Mouse (Mus musculus) left cerebral cortex, postnatal 36 days (tissue): ENCODE results near the gene Ankrd24. TPM values are rescaled to one million over a fixed set of nuclear protein-coding genes. Genes with fewer than 3 reads are reported as not detected.
A peak's percentile ranks its signal among the peaks of the same experiment; 100 is the strongest.
"Not testable (repeated sequence)": the region's sequence is repeated elsewhere in the genome, so short reads cannot be mapped to it uniquely, and the experiment has no call there.

Experiments used
- DNase-seq, 2 experiments: peaks; one replicate each; pipeline ENCODE4 v3.0.0; 2021 to 2022; ENCODE audit warnings: low spot score in 2 of 2, mixed read lengths in 1 of 2
- intact Hi-C: fragments of 180-260 bp; cut with DNase I; formaldehyde crosslinking; loops from one replicate; pipeline ENCODE4 v1.15.1; 2025
- total RNA-seq, 2 experiments: library from RNA; stranded (reverse); gene quantifications; 2 replicates each; pipeline ENCODE4 v1.2.3; 2021

Ankrd24 gene
- total RNA-seq, 2 experiments from 2014 or later = 37.8 to 46.7 TPM

- DNase-seq = peak in 1 of 2 experiments; percentile 4
- intact Hi-C loops = no loop called here
Observed at GRCm38 (mm10) chr10:81641566-81641965, 13.2 kb downstream of the Ankrd24 start.

GRCm38 (mm10) chr10:81641978-81642647 is 13.8 kb downstream of the Ankrd24 start:
- intact Hi-C loops = no loop called here
- DNase-seq = peak in 1 of 2 experiments; percentile 8

- DNase-seq = no peak
- intact Hi-C loops = no loop called here
Observed at GRCm38 (mm10) chr10:81642648-81643448, 14.5 kb downstream of the Ankrd24 start.

- intact Hi-C loops = no loop called here
- DNase-seq = peak; percentile 95 to 96
Observed at GRCm38 (mm10) chr10:81643449-81644055, 15.2 kb downstream of the Ankrd24 start.

- intact Hi-C loops = no loop called here
- no peak for DNase-seq
Observed at GRCm38 (mm10) chr10:81644162-81644561, 15.8 kb downstream of the Ankrd24 start.

- peak in 1 of 2 experiments; percentile 6 for DNase-seq
- intact Hi-C loops = no loop called here
Observed at GRCm38 (mm10) chr10:81644716-81645115, 16.4 kb downstream of the Ankrd24 start.

GRCm38 (mm10) chr10:81645391-81645790 is 17.1 kb downstream of the Ankrd24 start:
- DNase-seq = no peak
- intact Hi-C loops = no loop called here

GRCm38 (mm10) chr10:81646015-81646555 is 17.7 kb downstream of the Ankrd24 start:
- intact Hi-C loops = no loop called here
- DNase-seq = no peak

- intact Hi-C loops = not testable (repeated sequence)
- DNase-seq = peak; percentile 85 to 89
Observed at GRCm38 (mm10) chr10:81648803-81649775, 20.7 kb downstream of the Ankrd24 start, which contains the start of gene Gm10778. TSS of gene Gm10778 (plus strand) at chr10:81649059.

GRCm38 (mm10) chr10:81655178-81655577 is 26.8 kb downstream of the Ankrd24 start:
- intact Hi-C loops = no loop called here
- DNase-seq = no peak

- no peak for DNase-seq
- intact Hi-C loops = no loop called here
Observed at GRCm38 (mm10) chr10:81656174-81656573, 27.8 kb downstream of the Ankrd24 start.

- intact Hi-C loops = not testable (repeated sequence)
Observed at GRCm38 (mm10) chr10:81687114-81687513, 58.8 kb downstream of the Ankrd24 start.

More at GRCm38 (mm10) chr10:81687114-81687513, 58.8 kb downstream of the Ankrd24 start:
- not testable (repeated sequence) for DNase-seq

Other genes starting within 250 kb of the Ankrd24 start
- gene Dohh, start 244.1 kb upstream of the Ankrd24 start, total RNA-seq = 100 to 1,000 TPM in 1 of 2 experiments, 10 to 100 TPM in 1; 80.0 to 103 TPM
- 1 to 10 TPM; 2.5 to 4.3 TPM for gene Gm48551, start 244.1 kb upstream of the Ankrd24 start, total RNA-seq
- 1 to 10 TPM; 1.9 to 4.9 TPM for gene Gm48552, start 239.5 kb upstream of the Ankrd24 start, total RNA-seq
- under 1 TPM; 0.77 to 0.94 TPM for gene Smim24, start 235.5 kb upstream of the Ankrd24 start, total RNA-seq
- gene Nfic, start 172.9 kb upstream of the Ankrd24 start, total RNA-seq = 10 to 100 TPM; 87.9 to 96.9 TPM
- gene Celf5, start 145.8 kb upstream of the Ankrd24 start, total RNA-seq = 100 to 1,000 TPM; 256 to 303 TPM
- 10 to 100 TPM; 74.9 to 88.8 TPM for gene Ncln, start 132.1 kb upstream of the Ankrd24 start, total RNA-seq
- under 1 TPM; 0.43 to 0.52 TPM for gene S1pr4, start 128.4 kb upstream of the Ankrd24 start, total RNA-seq
- gene Gna15, start 104.3 kb upstream of the Ankrd24 start, total RNA-seq = 1 to 10 TPM; 2.3 to 3.1 TPM
- 100 to 1,000 TPM; 103 to 115 TPM for gene Gna11, start 83.3 kb upstream of the Ankrd24 start, total RNA-seq
- 100 to 1,000 TPM; 652 to 731 TPM for gene Aes, start 69.1 kb upstream of the Ankrd24 start, total RNA-seq
- 10 to 100 TPM; 23.7 to 37.6 TPM for gene Tle2, start 54.0 kb upstream of the Ankrd24 start, total RNA-seq
- gene Tle6, start 27.5 kb upstream of the Ankrd24 start, total RNA-seq = 10 to 100 TPM in 1 of 2 experiments, 1 to 10 TPM in 1; 9.7 to 10.9 TPM
- 1 to 10 TPM; 3.5 to 3.6 TPM for gene BC025920, start 22.3 kb upstream of the Ankrd24 start, total RNA-seq
- 10 to 100 TPM; 22.7 to 29.4 TPM for gene Sirt6, start 743 bp upstream of the Ankrd24 start, total RNA-seq
- 1 to 10 TPM; 3.9 to 4.1 TPM for gene Gm10778, start 20.5 kb downstream of the Ankrd24 start, total RNA-seq
- gene Zfp433, start 76.3 kb downstream of the Ankrd24 start, total RNA-seq = 10 to 100 TPM in 1 of 2 experiments, 1 to 10 TPM in 1; 9.6 to 10.4 TPM
- gene Gm3055, start 142.6 kb downstream of the Ankrd24 start, total RNA-seq = 10 to 100 TPM in 1 of 2 experiments, 1 to 10 TPM in 1; 8.4 to 12.7 TPM
- gene Gm4767, start 183.6 kb downstream of the Ankrd24 start, total RNA-seq = 1 to 10 TPM; 3.3 to 3.4 TPM
- 1 to 10 TPM; 2.7 to 3.1 TPM for gene Gm32687, start 235.4 kb downstream of the Ankrd24 start, total RNA-seq